Mouse (Mus musculus): Measurements from ENCODE around the gene Prkg1. TPM values are rescaled to one million over a fixed set of nuclear protein-coding genes. Genes with fewer than 3 reads are reported as not detected.
A peak's percentile ranks its signal among the peaks of the same experiment; 100 is the strongest.

Prkg1 gene
- polyA plus RNA-seq, 1 experiment from 2014 or later, result 3.2 TPM

DNA sequence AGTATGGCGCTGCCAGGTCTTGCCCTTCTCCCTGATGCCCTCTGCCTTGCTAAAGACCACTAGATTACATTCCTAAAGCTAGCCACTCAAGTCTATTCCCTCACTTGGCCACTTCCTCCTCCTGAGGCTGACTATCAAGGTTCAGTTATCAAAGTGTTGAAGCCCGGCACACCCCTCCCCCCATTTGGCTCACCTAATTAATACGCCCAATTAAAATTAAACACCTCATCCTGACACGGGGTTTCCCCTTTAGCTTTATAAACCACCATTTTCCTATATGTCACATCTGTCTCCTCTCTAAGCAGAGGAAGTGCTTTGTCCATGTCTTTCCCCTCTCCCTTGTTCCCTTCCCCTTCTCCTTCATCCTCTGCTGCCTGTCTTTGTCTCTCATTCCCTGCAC is 566.4 kb downstream of the Prkg1 start:
- DNase-seq (ENCODE audit: low spot score), result no peak
- Histone ChIP-seq H3K27me3 (ENCODE audit: low read depth, poor library complexity, severe bottlenecking) (no peaks in the 10 kb centered on the region), H3K4me3 (no peak overlapping the region), H3K9me3 (replicated peaks) (no peaks in the 10 kb centered on the region), H3K27ac (replicated peaks) (peak overlapping the region; percentile 68), H3K4me1 (peaks cover 26% of the 10 kb centered on the region), H3K36me3 (no peaks in the 10 kb centered on the region)
- WGBS, result 71% methylated on average over 4 of the region's 4 CpGs

- Histone ChIP-seq H3K27me3 (ENCODE audit: low read depth, poor library complexity, severe bottlenecking) (no peaks in the 10 kb centered on the region), H3K4me1 (peaks cover 26% of the 10 kb centered on the region), H3K4me3 (no peak overlapping the region), H3K27ac (replicated peaks) (no peak overlapping the region), H3K9me3 (replicated peaks) (no peaks in the 10 kb centered on the region), H3K36me3 (no peaks in the 10 kb centered on the region)
- no peak for DNase-seq (ENCODE audit: low spot score)
- 90% methylated on average over 6 of the region's 6 CpGs for WGBS
Observed at GRCm38 (mm10) chr19:31197076-31197475, 567.8 kb downstream of the Prkg1 start.

DNA sequence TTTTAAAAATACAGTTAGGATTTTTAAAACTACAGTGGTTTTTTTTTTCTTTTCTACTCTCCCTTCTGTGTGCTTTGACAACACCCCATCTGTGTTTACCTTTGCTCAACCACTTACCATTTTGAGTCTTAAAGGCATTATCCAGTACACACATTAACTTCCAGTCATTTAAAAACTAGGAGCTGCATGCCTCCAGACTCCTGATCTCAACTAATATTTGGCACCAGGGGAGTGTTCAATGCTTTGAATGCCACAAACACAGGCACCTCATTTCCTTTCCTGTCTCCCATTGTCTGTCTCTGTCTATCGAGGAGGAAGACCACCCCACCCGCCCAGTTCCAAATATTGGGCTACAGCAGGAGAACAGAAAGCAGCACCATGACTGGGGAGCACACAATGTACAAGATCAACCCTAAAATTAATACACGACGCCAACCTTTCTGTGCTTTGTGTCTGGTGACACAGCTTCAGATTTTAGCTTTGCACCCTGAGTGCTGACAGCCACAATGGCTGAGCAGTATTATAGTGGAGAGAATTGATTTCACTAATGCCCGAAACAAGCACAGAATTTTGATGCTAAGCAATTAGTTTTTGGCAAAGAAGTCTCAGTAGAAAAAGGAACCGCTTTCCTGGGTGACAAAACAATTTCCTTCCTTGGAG is 576.1 kb downstream of the Prkg1 start:
- Histone ChIP-seq H3K4me3 (no peak overlapping the region), H3K36me3 (no peaks in the 10 kb centered on the region), H3K4me1 (no peaks in the 10 kb centered on the region), H3K27ac (replicated peaks) (no peak overlapping the region), H3K27me3 (ENCODE audit: low read depth, poor library complexity, severe bottlenecking) (no peaks in the 10 kb centered on the region), H3K9me3 (replicated peaks) (no peaks in the 10 kb centered on the region)
- no peak for DNase-seq (ENCODE audit: low spot score)
- 87% methylated on average over 6 of the region's 6 CpGs for WGBS

DNA sequence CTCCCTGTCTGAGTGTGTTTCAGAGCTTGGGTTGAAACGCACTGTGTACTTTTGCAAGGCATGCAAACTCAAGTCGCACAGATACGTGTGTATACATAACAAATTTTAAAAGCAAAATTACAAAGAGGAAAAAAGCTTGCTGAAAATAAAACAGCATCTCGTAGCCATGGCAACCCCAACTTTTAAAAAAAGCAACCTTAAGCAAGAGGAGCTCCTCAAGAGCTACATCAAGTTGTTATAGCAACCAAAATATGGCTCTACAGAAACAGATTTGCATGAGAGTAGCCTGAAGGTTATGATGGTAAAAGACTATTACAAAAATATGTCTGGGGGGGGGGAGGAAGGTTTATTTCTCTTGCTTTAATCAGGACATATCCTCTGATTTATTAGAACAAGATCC is 584.1 kb downstream of the Prkg1 start:
- no peak for DNase-seq (ENCODE audit: low spot score)
- H3K9me3 ChIP-seq (replicated peaks), result no peaks in the 10 kb centered on the region
- H3K27me3 ChIP-seq (ENCODE audit: low read depth, poor library complexity, severe bottlenecking), result no peaks in the 10 kb centered on the region
- no peaks in the 10 kb centered on the region for H3K4me1 ChIP-seq
- no peaks in the 10 kb centered on the region for H3K36me3 ChIP-seq
- H3K4me3 ChIP-seq, result no peak overlapping the region
- H3K27ac ChIP-seq (replicated peaks), result no peak overlapping the region
- 91% methylated on average over 4 of the region's 4 CpGs for WGBS

- Histone ChIP-seq H3K9me3 (replicated peaks) (no peaks in the 10 kb centered on the region), H3K27me3 (ENCODE audit: low read depth, poor library complexity, severe bottlenecking) (no peaks in the 10 kb centered on the region), H3K4me3 (no peak overlapping the region), H3K27ac (replicated peaks) (no peak overlapping the region), H3K36me3 (no peaks in the 10 kb centered on the region), H3K4me1 (no peaks in the 10 kb centered on the region)
- WGBS, result 90% methylated on average over 8 of the region's 8 CpGs
- DNase-seq (ENCODE audit: low spot score), result no peak
Observed at GRCm38 (mm10) chr19:31177279-31177922, 587.4 kb downstream of the Prkg1 start.

GRCm38 (mm10) chr19:31170985-31171384 is 593.8 kb downstream of the Prkg1 start:
- Histone ChIP-seq H3K27me3 (ENCODE audit: low read depth, poor library complexity, severe bottlenecking) (no peaks in the 10 kb centered on the region), H3K9me3 (replicated peaks) (no peaks in the 10 kb centered on the region), H3K36me3 (no peaks in the 10 kb centered on the region), H3K4me3 (no peak overlapping the region), H3K27ac (replicated peaks) (no peak overlapping the region), H3K4me1 (no peaks in the 10 kb centered on the region)
- 78% methylated on average over 1 of the region's 1 CpGs for WGBS
- no peak for DNase-seq (ENCODE audit: low spot score)

DNA sequence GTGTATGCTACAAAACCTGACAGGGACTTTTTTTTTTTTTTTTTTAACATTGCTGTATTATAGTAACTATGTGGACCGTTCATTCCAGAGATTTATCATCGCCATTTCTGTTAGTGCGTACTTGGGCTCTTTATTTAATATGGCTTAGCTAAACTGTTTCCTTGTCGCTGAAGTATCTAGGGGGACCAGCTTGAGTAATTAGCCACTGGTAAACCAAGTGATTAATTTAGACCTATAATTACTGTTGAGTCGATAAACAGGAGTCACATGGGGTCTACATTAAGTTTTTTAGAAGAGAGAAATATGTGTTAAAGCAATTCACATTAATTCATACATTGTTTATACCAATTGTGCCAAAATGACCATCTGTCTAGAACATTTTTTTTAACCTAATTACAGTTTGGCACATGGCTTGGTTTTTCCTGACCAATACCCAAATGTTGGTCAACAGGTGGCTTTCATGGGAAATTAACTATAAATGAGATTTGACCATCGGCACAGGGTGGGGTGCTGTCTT is 605.8 kb downstream of the Prkg1 start:
- WGBS, result 95% methylated on average over 6 of the region's 6 CpGs
- H3K27ac ChIP-seq (replicated peaks), result no peak overlapping the region
- no peak for DNase-seq (ENCODE audit: low spot score)
- H3K4me3 ChIP-seq, result no peak overlapping the region
- no peaks in the 10 kb centered on the region for H3K36me3 ChIP-seq
- no peaks in the 10 kb centered on the region for H3K27me3 ChIP-seq (ENCODE audit: low read depth, poor library complexity, severe bottlenecking)
- no peaks in the 10 kb centered on the region for H3K9me3 ChIP-seq (replicated peaks)
- no peaks in the 10 kb centered on the region for H3K4me1 ChIP-seq

- no peak for DNase-seq (ENCODE audit: low spot score)
- 54% methylated on average over 5 of the region's 5 CpGs for WGBS
- H3K4me1 ChIP-seq, result peaks cover 8% of the 10 kb centered on the region; the same call in 1 of the 2 replicates
- no peaks in the 10 kb centered on the region for H3K27me3 ChIP-seq (ENCODE audit: low read depth, poor library complexity, severe bottlenecking)
- H3K27ac ChIP-seq (replicated peaks), result no peak overlapping the region
- no peak overlapping the region for H3K4me3 ChIP-seq
- no peaks in the 10 kb centered on the region for H3K36me3 ChIP-seq
- no peaks in the 10 kb centered on the region for H3K9me3 ChIP-seq (replicated peaks)
Observed at GRCm38 (mm10) chr19:31153399-31153798, 611.4 kb downstream of the Prkg1 start.

GRCm38 (mm10) chr19:31149902-31150301 is 614.9 kb downstream of the Prkg1 start:
- no peak for DNase-seq (ENCODE audit: low spot score)
- 93% methylated on average over 2 of the region's 2 CpGs for WGBS
- Histone ChIP-seq H3K27me3 (ENCODE audit: low read depth, poor library complexity, severe bottlenecking) (no peaks in the 10 kb centered on the region), H3K9me3 (replicated peaks) (no peaks in the 10 kb centered on the region), H3K4me1 (peaks cover 8% of the 10 kb centered on the region; the same call in 1 of the 2 replicates), H3K36me3 (no peaks in the 10 kb centered on the region), H3K4me3 (no peak overlapping the region), H3K27ac (replicated peaks) (no peak overlapping the region)

DNA sequence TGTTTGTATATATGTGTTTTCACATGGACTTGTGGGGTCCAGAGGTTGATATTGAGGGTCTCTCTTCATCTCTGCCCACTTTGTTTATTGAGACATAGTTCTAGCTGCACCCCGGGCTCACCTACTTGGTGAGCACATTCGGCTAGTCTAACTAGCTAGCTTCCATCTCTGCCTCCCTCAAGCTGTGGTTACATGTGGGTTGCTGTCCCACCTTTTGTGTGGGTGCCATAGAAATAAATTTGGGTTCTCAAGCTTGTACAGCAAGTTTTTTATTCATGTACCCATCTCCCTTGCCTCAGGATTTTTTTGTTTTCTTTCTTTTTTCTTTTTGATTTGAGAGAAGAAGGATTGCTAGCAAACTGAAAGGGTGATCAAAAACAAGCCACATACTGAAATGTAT is 617.4 kb downstream of the Prkg1 start:
- Histone ChIP-seq H3K27me3 (ENCODE audit: low read depth, poor library complexity, severe bottlenecking) (no peaks in the 10 kb centered on the region), H3K4me1 (no peaks in the 10 kb centered on the region), H3K36me3 (no peaks in the 10 kb centered on the region), H3K27ac (replicated peaks) (no peak overlapping the region), H3K9me3 (replicated peaks) (no peaks in the 10 kb centered on the region), H3K4me3 (no peak overlapping the region)
- DNase-seq (ENCODE audit: low spot score), result no peak
- 89% methylated on average over 2 of the region's 2 CpGs for WGBS

DNA sequence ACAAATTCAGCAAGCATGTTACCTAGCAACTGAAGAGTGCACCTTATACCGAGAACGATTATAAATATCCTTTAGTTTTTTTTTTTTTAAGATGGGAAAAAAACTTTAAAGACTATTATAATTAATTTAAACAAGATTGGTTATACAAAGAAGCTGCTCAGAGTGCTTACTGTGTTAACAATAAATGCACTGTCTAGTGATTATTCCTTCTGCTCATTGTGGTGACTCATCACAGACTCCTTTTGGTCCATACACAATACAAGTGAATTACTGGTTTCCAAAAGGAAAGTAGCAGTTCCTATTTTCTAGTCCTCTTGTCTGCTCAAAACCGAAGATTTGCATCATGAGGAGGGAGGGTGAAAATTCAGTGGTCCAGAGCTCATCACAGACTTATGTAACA is 618.7 kb downstream of the Prkg1 start:
- Histone ChIP-seq H3K27me3 (ENCODE audit: low read depth, poor library complexity, severe bottlenecking) (no peaks in the 10 kb centered on the region), H3K4me3 (no peak overlapping the region), H3K4me1 (no peaks in the 10 kb centered on the region), H3K9me3 (replicated peaks) (no peaks in the 10 kb centered on the region), H3K27ac (replicated peaks) (no peak overlapping the region), H3K36me3 (no peaks in the 10 kb centered on the region)
- 88% methylated on average over 3 of the region's 3 CpGs for WGBS
- no peak for DNase-seq (ENCODE audit: low spot score)

- 91% methylated on average over 7 of the region's 7 CpGs for WGBS
- H3K4me3 ChIP-seq, result no peak overlapping the region
- no peaks in the 10 kb centered on the region for H3K27me3 ChIP-seq (ENCODE audit: low read depth, poor library complexity, severe bottlenecking)
- H3K9me3 ChIP-seq (replicated peaks), result no peaks in the 10 kb centered on the region
- no peaks in the 10 kb centered on the region for H3K36me3 ChIP-seq
- H3K27ac ChIP-seq (replicated peaks), result no peak overlapping the region
- no peak for DNase-seq (ENCODE audit: low spot score)
- H3K4me1 ChIP-seq, result no peaks in the 10 kb centered on the region
Observed at GRCm38 (mm10) chr19:31141905-31142304, 622.9 kb downstream of the Prkg1 start.

DNA sequence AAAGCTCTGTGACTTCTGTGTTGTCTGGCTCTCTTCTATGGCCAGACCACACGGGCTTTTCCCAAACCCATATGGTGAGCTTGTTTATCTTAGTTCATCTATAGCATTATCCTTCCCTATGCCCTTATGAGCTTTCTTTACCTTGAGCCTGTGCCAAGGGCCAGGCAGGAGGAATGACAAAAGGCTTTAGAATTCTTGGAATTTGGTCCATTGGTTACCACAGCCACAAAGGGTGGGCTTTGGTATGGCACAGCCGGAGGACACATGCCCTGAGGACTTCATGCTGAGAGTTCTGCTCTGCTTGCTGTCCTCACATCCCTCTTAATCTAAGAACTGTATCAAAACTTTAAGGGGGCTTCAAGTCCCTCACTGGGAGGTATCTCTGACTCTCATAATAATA is 628.5 kb downstream of the Prkg1 start:
- H3K4me1 ChIP-seq, result peaks cover 8% of the 10 kb centered on the region
- H3K4me3 ChIP-seq, result no peak overlapping the region
- no peaks in the 10 kb centered on the region for H3K9me3 ChIP-seq (replicated peaks)
- WGBS, result 6% methylated on average over 2 of the region's 2 CpGs
- no peaks in the 10 kb centered on the region for H3K27me3 ChIP-seq (ENCODE audit: low read depth, poor library complexity, severe bottlenecking)
- no peak overlapping the region for H3K27ac ChIP-seq (replicated peaks)
- DNase-seq (ENCODE audit: low spot score), result peak; percentile 17
- H3K36me3 ChIP-seq, result no peaks in the 10 kb centered on the region

All from midbrain, embryonic 10.5 days (tissue).